ENCODE assay signal across 10 mouse cellular contexts in the genomic region with DNA sequence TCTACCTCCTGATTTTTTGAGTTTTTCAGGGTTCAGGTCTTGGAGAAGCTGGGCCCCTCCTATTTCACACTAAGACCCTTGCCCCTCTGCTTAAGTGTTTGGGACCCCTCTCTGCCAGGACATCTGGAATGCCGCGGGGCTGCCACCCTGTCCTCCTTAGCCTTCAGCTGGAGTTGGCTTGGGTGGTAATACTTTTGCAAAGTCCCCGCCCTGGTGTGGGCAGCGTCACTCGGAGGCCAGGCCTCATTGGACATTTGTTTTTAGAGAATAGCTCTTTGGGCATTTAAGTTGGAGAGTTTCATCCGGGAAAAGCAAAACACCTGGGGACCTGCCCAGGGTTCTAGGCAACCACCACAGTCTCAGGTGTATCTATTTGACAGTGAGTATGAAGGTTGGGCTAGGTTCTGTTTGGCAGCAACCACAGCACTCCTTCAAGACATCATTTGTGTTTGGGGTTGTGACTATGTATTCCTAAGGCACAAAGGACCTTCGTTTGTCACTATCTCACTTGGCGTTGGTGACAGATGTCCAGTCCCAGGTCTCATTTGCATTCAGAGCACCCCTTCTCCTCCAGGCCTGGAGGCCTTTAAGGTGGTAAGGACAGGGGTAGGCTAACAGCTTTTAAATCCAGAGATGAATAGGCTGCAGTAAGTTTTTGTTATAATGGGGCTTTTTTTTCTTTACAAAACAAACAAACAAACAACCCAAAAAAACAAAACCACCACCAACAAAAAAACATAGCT. TPM values are rescaled to one million over a fixed set of nuclear protein-coding genes. Genes with fewer than 3 reads are reported as not detected.
DNase-seq lines count a peak whose midpoint lies in the region; ATAC-seq lines count a peak whose summit lies in the region.
"Had no signal": no experiment of that assay in that cellular context is flagged by ENCODE, and none has a peak within 500 bp of the region (broad histone marks: within the 10 kb centered on the region; RNA-seq: fewer than 3 reads in every experiment).

No protein-coding gene starts in this region.

- peaks cover 56% of the 10 kb centered on the region for H3K27me3 ChIP-seq in heart, embryonic 10.5 days (ENCODE audit: insufficient read depth, poor library complexity, severe bottlenecking)
- H3K27me3 ChIP-seq in limb, embryonic 12.5 days, result peaks cover 77% of the 10 kb centered on the region

- intact Hi-C loops in heart, postnatal 25 days (cut with DNase I), result no loop called here

- ATAC-seq in limb, embryonic 12.5 days (ENCODE audit: insufficient number of reproducible peaks, insufficient read depth, low FRiP score, low TSS enrichment, low read depth), result no peak

- no peak overlapping the region for H3K27ac ChIP-seq in heart, embryonic 10.5 days
- H3K27ac ChIP-seq in limb, embryonic 12.5 days, result no peak overlapping the region
- H3K27ac ChIP-seq: liver, embryonic 13.5 days had no signal

- H3K36me3 ChIP-seq in heart, embryonic 10.5 days, result peaks cover 40% of the 10 kb centered on the region
- H3K36me3 ChIP-seq in limb, embryonic 12.5 days, result peaks cover 51% of the 10 kb centered on the region

- peak overlapping the region; percentile 90 for H3K4me2 ChIP-seq in limb, embryonic 12.5 days
- H3K4me2 ChIP-seq: liver, embryonic 13.5 days had no signal

- 67% methylated on average over 8 of the region's 8 CpGs for WGBS in heart, embryonic 10.5 days
- 69% methylated on average over 8 of the region's 8 CpGs for WGBS in limb, embryonic 12.5 days

- H3K4me3 ChIP-seq in heart, embryonic 10.5 days, result 0 out of 2 replicates have a peak overlapping the region, but pooled peaks have one; percentile 5
- peak overlapping the region; percentile 65 for H3K4me3 ChIP-seq in limb, embryonic 12.5 days (replicated peaks)
- H3K4me3 ChIP-seq: liver, embryonic 13.5 days had no signal

- no peaks in the 10 kb centered on the region for H3K9me3 ChIP-seq in heart, embryonic 10.5 days
- no peaks in the 10 kb centered on the region for H3K9me3 ChIP-seq in limb, embryonic 12.5 days
- H3K9me3 ChIP-seq: liver, embryonic 13.5 days had no signal

- peaks cover 53% of the 10 kb centered on the region for H3K4me1 ChIP-seq in heart, embryonic 10.5 days
- H3K4me1 ChIP-seq in limb, embryonic 12.5 days (replicated peaks), result peaks cover 84% of the 10 kb centered on the region

- H3K9ac ChIP-seq in limb, embryonic 12.5 days (replicated peaks), result no peak overlapping the region
- H3K9ac ChIP-seq: liver, embryonic 13.5 days had no signal

- no peak for DNase-seq in heart, embryonic 10.5 days (ENCODE audit: low spot score)
- DNase-seq in heart, postnatal 25 days (ENCODE audit: low spot score), result no peak
- DNase-seq in retina, postnatal 1 day, result peak; percentile 24
- DNase-seq in retina, embryonic 14.5 days (ENCODE audit: low spot score), result no peak
- DNase-seq in ovary, postnatal 36 days (ENCODE audit: low spot score), result no peak
- DNase-seq in urinary bladder, postnatal 36 days (ENCODE audit: low spot score in 2 of 2), result no peak
- DNase-seq in adrenal gland, adult 2 months, result no peak
- DNase-seq: cerebellum, postnatal 10 days; liver, embryonic 13.5 days had no signal

RNA-seq across cellular contexts. Expression of gene Mn1, which starts 5.1 kb away (rescaled TPM):
- 6.4 and 7.7 TPM in 2 replicates for polyA plus RNA-seq in heart, embryonic 10.5 days (2016; fragmentation: Nextera tagmentation; extraction: Ambion mirVana)
- 10 to 100 TPM; 16.7 to 20.5 TPM for total RNA-seq in heart, postnatal 25 days (2021)
- 14.9 and 15.0 TPM in 2 replicates for polyA plus RNA-seq in limb, embryonic 12.5 days (2016; fragmentation: Nextera tagmentation; extraction: Ambion mirVana)
- total RNA-seq in adrenal gland, adult 2 months (2021), result 1 to 10 TPM; 3.0 to 5.6 TPM
- 4.7 and 4.8 TPM in 2 replicates for polyA plus RNA-seq in adrenal gland, adult 2 months (2012; rRNA removed)
